Mouse (Mus musculus): Measurements from ENCODE around the gene Znrf1.

Znrf1 gene

DNA sequence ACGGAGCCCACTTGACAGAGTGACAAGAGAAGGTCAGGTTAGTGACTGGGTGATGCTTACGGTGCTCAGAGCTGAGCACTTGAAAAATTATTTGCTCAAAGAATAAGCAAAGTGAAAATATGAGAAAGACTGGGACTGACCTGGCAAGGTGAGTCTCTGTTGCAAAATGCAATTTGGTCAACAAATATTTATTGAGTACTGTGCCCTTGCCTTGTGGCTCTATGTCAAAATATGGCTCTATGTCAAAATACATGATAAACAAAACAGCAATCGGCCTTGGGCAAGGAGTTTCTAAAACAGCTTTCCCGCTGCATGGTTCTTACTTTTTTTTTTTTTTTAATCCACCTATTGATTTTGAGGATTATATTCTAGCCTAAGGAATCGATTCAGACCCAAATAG lies 406 bp upstream of the Znrf1 start:
- no peak for DNase-seq

DNA sequence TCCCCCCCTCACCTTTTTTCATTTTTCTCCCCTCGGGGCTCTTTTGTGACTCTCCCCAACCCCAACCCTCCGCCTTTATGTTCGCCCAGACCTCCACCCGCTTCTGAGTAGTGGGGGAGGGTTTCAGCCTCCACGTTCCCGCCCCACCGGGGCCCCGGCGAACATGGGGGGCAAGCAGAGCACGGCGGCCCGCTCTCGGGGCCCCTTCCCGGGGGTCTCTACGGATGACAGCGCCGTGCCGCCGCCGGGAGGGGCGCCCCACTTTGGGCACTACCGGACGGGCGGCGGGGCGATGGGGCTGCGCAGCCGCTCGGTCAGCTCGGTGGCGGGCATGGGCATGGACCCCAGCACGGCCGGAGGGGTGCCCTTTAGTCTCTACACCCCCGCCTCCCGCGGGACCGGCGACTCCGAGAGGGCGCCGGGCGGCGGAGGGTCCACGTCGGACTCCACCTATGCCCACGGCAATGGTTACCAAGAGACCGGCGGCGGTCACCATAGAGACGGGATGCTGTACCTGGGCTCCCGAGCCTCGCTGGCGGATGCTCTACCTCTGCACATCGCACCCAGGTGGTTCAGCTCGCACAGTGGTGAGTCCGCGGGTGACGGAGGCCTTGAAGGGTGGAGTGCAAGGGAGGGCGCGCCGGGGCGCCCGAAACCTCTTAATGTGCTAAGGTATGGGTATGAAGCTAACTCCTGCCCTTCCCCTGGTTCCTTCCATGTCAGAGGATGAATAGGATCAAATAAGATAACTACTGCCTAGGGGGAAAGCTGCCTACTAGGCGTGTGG lies 1.3 kb downstream of the Znrf1 start:
- peak; percentile 40 to 64 for DNase-seq

DNA sequence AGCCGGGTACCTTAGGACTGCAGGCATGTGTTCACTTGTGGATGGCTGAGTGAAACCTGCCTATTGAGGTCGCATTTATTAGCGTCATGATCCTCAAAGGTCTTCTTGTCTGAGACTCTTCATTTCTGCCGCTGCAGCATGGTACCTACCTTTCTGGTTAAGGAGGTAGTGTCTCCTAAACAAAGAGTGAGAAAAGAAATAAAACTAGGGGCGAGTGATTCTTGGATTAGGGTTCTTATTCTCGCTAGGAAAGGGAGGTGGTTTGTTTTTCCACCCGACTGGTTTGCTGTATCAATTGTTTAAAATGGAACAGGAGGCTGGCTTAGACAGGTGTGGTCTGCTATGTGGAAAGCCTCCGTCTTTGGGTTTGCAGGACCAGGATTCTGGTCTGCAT lies 1.9 kb downstream of the Znrf1 start:
- DNase-seq = no peak

DNA sequence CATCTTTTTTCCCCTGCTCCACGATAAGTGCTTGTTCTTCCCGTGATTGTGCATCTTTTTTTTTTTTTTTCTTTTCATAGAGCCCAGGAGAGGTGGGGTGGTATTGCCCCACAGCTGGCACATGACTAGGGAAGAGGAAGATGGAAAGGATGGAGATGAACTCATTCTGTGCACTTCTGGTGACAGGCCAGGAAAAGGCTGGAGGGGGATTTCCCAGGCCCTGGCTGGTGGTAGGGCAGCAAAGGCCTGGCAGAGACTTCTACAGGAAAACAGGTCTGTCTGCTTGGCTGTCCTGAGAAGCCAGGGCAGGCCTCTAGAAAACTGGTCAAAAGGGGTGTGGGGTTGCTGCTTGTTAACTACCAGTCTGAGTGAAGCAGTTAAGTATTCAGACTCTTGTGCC lies 2.3 kb downstream of the Znrf1 start:
- peak; percentile 37 to 48 for DNase-seq

DNA sequence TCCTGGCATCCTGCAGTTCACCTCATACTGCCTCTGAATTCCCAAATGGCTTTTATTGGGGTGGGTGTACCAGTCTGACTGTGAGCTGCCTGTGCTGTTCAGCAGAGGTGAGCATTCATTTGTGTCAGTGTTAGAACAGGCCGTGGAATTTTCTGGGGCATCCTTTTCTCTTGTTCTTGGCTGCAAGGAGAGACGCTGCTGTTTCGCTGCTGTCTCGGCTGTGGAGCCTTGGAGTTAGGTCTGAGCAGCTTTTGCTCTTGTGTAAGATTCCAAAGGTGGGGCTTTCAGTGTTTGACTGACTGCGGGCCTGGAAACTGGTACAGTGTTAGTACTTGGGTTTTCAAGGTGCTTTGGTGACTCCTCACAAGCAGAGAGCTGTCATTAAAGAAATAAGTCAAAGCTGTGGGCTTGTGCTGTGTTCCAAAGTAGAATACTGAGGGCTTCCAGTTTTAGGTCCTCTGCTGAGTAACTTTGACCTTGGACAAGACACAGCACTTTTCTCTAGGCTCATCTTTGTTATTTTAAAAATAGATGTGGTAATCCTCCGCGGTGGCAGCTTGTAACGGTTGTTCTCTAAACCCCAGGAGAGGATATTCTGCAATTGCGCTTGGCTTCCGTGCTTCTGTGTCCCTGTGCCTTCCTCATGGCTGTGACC lies 3.7 kb downstream of the Znrf1 start:
- peak; percentile 19 to 21 for DNase-seq

GRCm38 (mm10) chr8:111543712-111544380 lies 7.9 kb downstream of the Znrf1 start:
- DNase-seq = peak in 1 of 2 experiments; percentile 10

DNA sequence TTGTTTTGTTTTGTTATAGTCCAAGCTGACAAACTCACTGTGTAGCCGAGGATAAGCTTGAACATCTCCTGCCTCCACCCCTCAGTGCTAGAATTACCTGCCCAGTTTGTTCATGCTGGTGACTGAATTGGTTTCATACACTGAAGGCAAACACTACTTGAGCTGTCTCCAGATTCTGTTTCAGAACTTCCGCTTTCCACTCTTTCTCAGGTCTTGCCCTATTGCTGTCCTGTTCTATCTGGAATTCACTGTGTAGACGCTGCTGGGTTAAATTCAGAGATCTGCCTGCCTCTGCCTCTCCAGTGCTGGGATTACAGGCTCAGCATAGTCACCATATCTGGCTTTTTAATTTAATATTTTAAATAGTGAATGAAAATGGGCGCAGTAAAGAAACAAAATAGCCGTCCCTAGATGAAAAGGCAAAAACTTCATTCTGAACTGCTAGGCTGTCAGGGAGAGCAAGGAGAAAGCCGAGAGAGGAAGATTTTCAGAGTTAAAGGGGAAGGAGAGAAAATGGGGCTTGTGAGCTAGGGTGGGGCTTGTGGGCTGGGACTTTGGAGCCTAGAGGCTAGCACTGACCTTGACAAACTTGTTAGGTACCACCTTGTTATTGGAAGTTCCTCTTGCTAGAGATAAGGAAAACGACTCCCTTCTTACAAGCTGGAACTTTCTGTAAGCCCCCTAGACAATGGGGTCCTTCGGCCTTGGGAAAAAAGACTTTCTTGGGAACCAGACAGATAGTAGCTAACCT lies 9.7 kb downstream of the Znrf1 start:
- no peak for DNase-seq

- no peak for DNase-seq
These were observed 11.2 kb downstream of the Znrf1 start for GRCm38 (mm10) chr8:111547144-111547543.

GRCm38 (mm10) chr8:111548201-111548600 lies 12.3 kb downstream of the Znrf1 start:
- no peak for DNase-seq

DNA sequence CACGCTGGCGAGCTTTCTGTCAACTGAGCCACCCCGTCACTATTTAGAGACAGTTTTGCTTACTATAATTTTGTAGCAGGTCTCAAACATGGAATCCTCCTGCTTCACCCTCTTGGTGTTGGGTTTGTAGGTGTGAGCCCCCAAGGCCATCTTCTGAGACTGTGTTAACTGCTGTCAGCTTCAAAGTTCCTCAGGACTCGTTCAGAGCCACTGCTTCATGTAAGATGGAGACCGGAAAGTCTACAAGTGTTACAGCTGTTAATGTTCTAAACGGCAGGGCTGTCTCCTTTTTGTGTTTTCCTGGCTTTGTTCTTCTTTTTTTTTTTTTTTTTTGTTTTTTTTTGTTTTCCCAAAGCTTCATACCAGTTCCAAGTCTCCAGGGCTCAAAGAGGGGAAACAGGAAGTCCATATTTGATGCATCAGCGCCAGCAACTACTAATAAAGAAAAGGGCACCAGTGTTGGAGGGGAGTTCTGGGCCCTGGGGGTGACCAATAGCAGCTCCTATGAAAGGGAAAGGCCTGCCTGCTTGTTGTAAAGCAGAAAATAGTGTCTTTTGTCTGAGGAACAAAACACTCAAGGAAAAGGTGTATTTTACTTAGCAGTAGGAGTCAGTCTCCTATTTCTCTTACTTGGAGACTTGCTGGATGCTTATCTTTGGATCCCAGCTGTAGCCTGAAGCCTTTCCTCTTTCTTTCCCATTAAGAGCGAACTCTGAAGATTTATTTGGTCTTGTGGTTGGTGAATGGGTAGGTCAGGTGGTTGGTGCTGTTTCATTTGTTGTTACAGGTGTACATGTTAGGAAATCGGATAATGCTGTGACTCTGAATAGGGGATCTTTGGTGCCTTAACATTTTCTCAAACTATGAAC lies 14.3 kb downstream of the Znrf1 start:
- DNase-seq = peak; percentile 27 to 39

- DNase-seq = no peak
These were observed 15.7 kb downstream of the Znrf1 start for GRCm38 (mm10) chr8:111551511-111552130.

DNA sequence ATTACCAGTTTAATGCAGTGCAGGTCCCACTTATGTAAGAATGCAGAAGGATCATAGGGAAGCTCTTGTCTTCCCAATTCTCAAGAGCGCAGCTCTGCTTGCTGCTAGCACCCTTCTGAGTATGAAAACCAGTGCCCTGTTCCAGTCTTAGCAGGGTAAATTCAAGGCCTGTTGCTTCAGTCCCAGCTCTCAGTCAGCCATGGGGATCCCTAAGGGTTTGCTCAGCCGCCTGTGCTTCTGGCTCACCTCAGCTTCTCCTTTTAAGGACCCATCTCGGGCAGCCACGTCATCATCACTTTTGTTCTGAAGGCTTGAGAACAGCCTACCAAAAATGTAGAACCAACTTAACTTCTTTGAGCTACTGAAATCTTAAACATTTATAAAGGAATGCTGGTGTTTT lies 25.9 kb downstream of the Znrf1 start:
- DNase-seq = no peak

- DNase-seq = no peak
These were observed 26.4 kb downstream of the Znrf1 start for GRCm38 (mm10) chr8:111562274-111562803.

DNA sequence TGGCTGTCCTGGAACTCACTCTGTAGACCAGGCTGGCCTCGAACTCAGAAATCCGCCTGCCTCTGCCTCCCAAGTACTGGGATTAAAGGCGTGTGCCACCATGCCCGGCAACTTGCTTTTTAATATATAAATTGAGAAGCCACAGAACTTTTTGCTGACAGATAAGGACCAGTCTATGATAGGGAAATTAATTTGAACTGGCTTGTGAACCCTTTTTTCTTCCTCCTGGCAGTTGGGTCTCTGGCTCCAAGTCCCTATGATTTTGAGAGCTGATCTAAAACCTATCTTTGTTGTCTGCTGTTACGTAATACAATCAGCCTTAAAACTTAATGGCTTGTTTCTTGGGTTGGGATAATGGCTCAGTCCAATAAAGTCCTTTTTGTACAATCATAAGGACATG lies 27.2 kb downstream of the Znrf1 start:
- DNase-seq = no peak

DNA sequence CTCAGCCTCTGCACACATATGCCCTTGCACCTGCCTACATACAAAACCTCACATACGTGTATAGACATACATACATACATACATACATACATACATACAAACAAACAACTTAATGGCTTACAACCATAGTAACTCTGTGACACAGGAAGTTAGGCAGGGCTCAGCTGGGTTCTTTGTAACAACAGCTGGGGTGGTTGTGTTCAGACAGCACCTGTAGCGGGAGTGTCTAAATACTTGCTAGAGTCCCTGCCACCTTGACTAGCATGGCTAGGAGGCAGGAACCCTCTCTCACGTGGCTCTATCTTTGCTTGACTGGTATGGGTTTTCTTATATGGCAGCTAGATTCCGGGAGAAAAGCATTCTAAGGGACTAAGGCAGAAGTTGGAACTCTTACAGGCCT lies 27.8 kb downstream of the Znrf1 start:
- no peak for DNase-seq

DNA sequence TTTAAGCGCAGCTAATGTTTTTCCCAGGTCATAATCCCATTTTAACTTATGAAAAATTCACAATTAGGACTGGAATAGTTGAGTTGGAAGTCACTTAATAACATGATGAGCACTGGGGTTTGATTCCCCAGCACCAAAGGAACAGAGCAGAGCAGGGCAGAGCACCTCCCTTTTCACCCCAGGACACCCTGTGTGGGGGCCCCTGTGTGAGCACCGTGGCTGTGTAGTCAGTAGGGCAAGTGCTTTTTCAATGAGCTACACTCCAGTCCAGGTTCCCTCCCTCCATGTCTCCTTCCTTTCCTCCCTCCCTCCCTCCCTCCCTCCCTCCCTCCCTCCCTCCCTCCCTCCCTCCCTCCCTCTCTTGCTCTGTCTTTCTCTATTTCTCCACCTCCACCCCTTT lies 28.2 kb downstream of the Znrf1 start:
- DNase-seq = no peak

- no peak for DNase-seq
These were observed 29.9 kb downstream of the Znrf1 start for GRCm38 (mm10) chr8:111565784-111566191.

GRCm38 (mm10) chr8:111566326-111566725 lies 30.4 kb downstream of the Znrf1 start:
- DNase-seq = no peak

- no peak for DNase-seq
These were observed 31.7 kb downstream of the Znrf1 start for GRCm38 (mm10) chr8:111567571-111567970.

GRCm38 (mm10) chr8:111568029-111568428 lies 32.1 kb downstream of the Znrf1 start:
- no peak for DNase-seq

GRCm38 (mm10) chr8:111569926-111570325 lies 34.0 kb downstream of the Znrf1 start:
- DNase-seq = no peak
